Mouse (Mus musculus) ES-E14 (cell line): Measurements from ENCODE around the gene Acbd7. TPM values are rescaled to one million over a fixed set of nuclear protein-coding genes. Genes with fewer than 3 reads are reported as not detected.

ENCODE experiments used
- DNase-seq: peaks from one replicate; pipeline ENCODE4 v3.0.0-alpha.2; 2013; ENCODE audit warnings: low read depth, low spot score
- H3K27ac ChIP-seq: 2 replicates; pipeline ENCODE4 v1.5.1; 2012; ENCODE audit warnings: low read depth, mild to moderate bottlenecking, low read length, moderate library complexity, mixed read lengths; ENCODE audit not compliant: poor library complexity, insufficient read depth, severe bottlenecking
- H3K36me3 ChIP-seq: 2 replicates; pipeline ENCODE4 v1.6.1; 2012; ENCODE audit warnings: mild to moderate bottlenecking, low read length, moderate library complexity, mixed read lengths; ENCODE audit not compliant: control insufficient read depth, poor library complexity, insufficient read depth, severe bottlenecking
- H3K4me1 ChIP-seq, 2 experiments: fragments of 150-350 bp in 1 of 2; sonication (generic) in 1 of 2; 2 replicates each; pipeline ENCODE4 v1.6.1; 2012; ENCODE audit warnings: low read length in 2 of 2, mild to moderate bottlenecking in 1 of 2, mixed read lengths in 1 of 2; ENCODE audit not compliant: control insufficient read depth in 2 of 2, insufficient read depth in 2 of 2, poor library complexity in 1 of 2
- H3K4me3 ChIP-seq, 2 experiments: fragments of 150-350 bp in 1 of 2; sonication (generic) in 1 of 2; 2 replicates each; pipeline ENCODE4 v1.5.1; 2012; ENCODE audit warnings: low read length in 2 of 2, low read depth in 1 of 2, mild to moderate bottlenecking in 1 of 2, mixed read lengths in 1 of 2; ENCODE audit not compliant: insufficient read depth in 1 of 2, poor library complexity in 1 of 2, severe bottlenecking in 1 of 2
- H3K9ac ChIP-seq: 2 replicates; pipeline ENCODE4 v1.6.1; 2012; ENCODE audit warnings: low read depth, mild to moderate bottlenecking, low read length, mixed read lengths; ENCODE audit not compliant: poor library complexity, insufficient read depth, severe bottlenecking
- H3K9me3 ChIP-seq: fragments of 150-350 bp; sonication (generic); 2 replicates; pipeline ENCODE4 v1.6.1; 2012; ENCODE audit warnings: low read depth, mild to moderate bottlenecking, low read length; ENCODE audit not compliant: control insufficient read depth, insufficient read depth
- CHD2 ChIP-seq: IDR thresholded peaks from 2 replicates; pipeline ENCODE4 v1.6.1; 2014; ENCODE audit warnings: mild to moderate bottlenecking, low read depth, low read length, inconsistent platforms
- HCFC1 ChIP-seq: IDR thresholded peaks from 2 replicates; pipeline ENCODE4 v1.6.1; 2012; ENCODE audit warnings: low read length, inconsistent platforms, borderline replicate concordance; ENCODE audit not compliant: insufficient read depth
- MAFK ChIP-seq: IDR thresholded peaks from 2 replicates; pipeline ENCODE4 v1.6.1; 2014; ENCODE audit warnings: mild to moderate bottlenecking, low read depth, low read length, inconsistent platforms; ENCODE audit not compliant: insufficient read depth
- ZNF384 ChIP-seq: IDR thresholded peaks from 2 replicates; pipeline ENCODE4 v1.6.1; 2012; ENCODE audit warnings: low read depth, low read length, inconsistent platforms
- in situ Hi-C, 2 experiments: fragments of 600-800 bp; cut with MboI; formaldehyde crosslinking; loops; one replicate each; pipeline ENCODE4 v1.15.1; 2025; ENCODE audit warnings: low sequenced_read_pairs in 2 of 2, inconsistent platforms in 1 of 2; ENCODE audit not compliant: unreplicated experiment in 2 of 2
- total RNA-seq: library from RNA; depleted of rRNA; stranded (reverse); fragments of 300-350 nt; gene quantifications from 2 replicates; pipeline ENCODE4 v1.2.3, GENCODE M21; 2012; rRNA removed

Acbd7 gene
- total RNA-seq, 1 experiment: 3.7 TPM

- Histone ChIP-seq H3K9ac (no peak overlapping the region), H3K27ac (no peak overlapping the region), H3K36me3 (no peaks in the 10 kb centered on the region), H3K4me1 (no peaks in the 10 kb centered on the region), H3K4me3 (no peak overlapping the region), H3K9me3 (no peaks in the 10 kb centered on the region)
- in situ Hi-C loops: no loop called here
- TF ChIP-seq CHD2 (no peak), HCFC1 (no peak), MAFK (no peak), ZNF384 (no peak)
- DNase-seq: no peak
Observed at GRCm38 (mm10) chr2:3387105-3387860, 51.3 kb downstream of the Acbd7 start.

Other genes starting within 250 kb of the Acbd7 start
- gene Fam171a1, start 221.9 kb upstream of the Acbd7 start, total RNA-seq: 6.6 and 8.1 TPM in 2 replicates
- 34.1 and 36.8 TPM in 2 replicates for gene Nmt2, start 52.0 kb upstream of the Acbd7 start, total RNA-seq
- gene Rpp38, start 3.5 kb upstream of the Acbd7 start, total RNA-seq: 12.0 and 20.2 TPM in 2 replicates
- gene Olah, start 61.0 kb downstream of the Acbd7 start, total RNA-seq: not detected in 2 replicates
- not detected in 2 replicates for gene Meig1, start 86.5 kb downstream of the Acbd7 start, total RNA-seq
- gene Dclre1c, start 88.0 kb downstream of the Acbd7 start, total RNA-seq: 8.3 and 12.0 TPM in 2 replicates
- 21.3 and 22.8 TPM in 2 replicates for gene Suv39h2, start 138.9 kb downstream of the Acbd7 start, total RNA-seq
- gene Gm45902, start 176.6 kb downstream of the Acbd7 start, total RNA-seq: 8.2 and 10.2 TPM in 2 replicates
- gene Hspa14, start 176.6 kb downstream of the Acbd7 start, total RNA-seq: 114 and 149 TPM in 2 replicates
- gene Cdnf, start 176.9 kb downstream of the Acbd7 start, total RNA-seq: 0.48 and 0.58 TPM in 2 replicates
- 7.3 and 15.0 TPM in 2 replicates for gene Fam107b, start 234.3 kb downstream of the Acbd7 start, total RNA-seq